Mouse (Mus musculus) spleen, postnatal 0 days (tissue): Measurements from ENCODE around the gene Prkg1. TPM values are rescaled to one million over a fixed set of nuclear protein-coding genes. Genes with fewer than 3 reads are reported as not detected.

ENCODE experiments used
- polyA plus RNA-seq: library from polyadenylated mRNA; unstranded; fragments of >200 nt; fragmentation: Nextera tagmentation; extraction: Ambion mirVana; gene quantifications from 2 replicates; pipeline ENCODE4 v1.2.1, GENCODE M21; 2015

The Prkg1 gene
- polyA plus RNA-seq, result 1.2 and 1.3 TPM in 2 replicates

DNA sequence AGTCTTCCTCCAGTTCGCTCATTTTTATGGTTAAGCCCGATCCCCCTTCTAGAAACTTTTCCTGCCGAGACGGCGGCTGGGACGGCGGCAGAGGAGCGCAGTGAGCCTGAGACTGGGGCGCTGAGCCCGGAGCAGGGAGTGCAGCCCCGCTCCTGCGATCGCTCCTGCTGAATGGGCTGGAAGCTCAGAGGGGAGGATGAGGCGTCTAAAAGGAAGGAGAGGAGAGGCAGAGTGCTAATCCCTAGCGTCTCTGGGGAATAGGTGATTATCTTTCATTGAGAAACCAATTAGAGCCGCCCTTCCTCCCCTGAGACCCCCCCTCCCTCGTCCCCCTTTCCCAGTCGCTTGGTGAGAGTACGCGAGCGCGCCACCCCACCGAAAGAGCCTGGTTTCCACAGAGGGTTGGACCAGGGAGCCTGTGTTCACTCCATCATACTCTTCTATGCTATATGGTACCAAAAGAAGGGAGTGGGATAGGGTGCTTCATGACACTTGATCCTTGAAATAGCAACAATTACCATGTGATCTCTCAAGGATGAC is at the start of gene Prkg1:
Prkg1 (minus strand) TSS at position 233 of the 540 bp plus-strand sequence.

DNA sequence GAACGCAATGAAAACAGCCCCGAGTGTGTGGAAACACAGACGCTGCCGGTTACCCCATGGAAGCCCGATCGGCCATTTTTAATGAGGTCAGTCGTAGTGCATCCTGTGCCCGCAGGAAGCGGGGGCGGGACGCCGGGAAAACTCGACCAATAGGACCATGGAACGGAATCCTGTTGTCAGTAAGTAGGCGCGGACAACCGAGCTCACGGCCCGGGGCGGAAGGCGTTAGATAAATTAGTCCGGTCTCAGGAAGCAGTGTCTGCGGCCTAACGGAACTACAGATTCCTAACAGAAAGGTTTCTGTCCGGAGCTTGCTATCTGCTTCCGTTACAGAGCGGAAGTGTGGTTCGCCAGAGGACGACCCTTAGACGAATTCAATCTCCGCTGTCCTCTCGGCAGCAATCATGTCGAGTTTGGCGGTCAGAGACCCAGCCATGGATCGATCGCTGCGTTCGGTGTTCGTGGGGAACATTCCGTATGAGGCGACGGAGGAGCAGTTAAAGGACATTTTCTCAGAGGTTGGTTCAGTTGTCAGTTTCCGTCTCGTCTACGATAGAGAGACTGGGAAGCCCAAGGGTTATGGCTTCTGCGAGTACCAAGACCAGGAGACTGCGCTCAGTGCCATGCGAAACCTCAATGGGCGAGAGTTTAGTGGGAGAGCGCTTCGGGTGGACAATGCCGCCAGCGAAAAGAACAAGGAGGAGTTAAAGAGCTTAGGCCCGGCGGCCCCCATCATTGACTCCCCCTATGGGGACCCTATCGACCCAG is 682.0 kb downstream of the Prkg1 start, which contains the start of gene Cstf2t:
Cstf2t (plus strand) TSS at position 176 of the 768 bp plus-strand sequence.

DNA sequence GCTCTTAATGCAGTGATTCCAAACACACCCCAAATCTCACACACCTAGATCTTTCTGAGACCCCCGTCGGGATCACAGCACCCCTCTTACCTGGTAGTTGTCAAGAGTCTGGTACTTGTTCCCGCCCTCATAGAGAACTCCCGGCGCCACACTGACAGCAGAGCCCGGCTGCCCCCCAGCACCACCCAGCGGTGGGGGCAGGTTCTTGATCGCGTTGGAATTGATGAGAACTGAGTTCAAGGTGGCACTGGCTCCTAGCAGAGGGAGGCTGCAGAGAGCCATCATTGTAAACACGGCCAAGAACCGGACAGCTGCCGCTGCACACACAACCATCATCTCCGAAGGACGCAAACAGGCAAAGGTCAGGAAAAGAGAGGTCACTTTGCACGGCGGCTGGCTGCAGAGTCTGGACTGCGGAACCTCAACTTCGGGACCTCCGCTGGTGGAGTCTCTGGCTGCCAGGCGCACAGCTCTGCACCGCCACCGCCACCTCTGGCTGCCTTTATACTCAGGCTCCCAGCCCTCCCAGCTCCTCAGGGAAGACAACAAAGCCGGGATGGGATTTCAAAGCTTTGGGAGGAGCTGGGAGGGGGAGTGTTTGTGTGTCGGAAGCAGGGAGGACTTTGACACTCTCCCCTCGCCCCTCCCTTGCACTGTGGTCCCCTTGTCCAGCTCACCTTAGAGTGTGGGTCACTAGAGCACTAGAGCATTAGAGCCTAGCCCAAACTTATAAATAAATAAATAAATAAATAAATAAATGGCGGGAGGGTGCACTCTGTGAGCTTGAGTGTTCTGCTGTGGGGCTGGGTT is 1215.6 kb downstream of the Prkg1 start, which contains the start of gene Dkk1:
Dkk1 (minus strand) TSS at position 622 of the 810 bp plus-strand sequence.

Other genes starting within 250 kb of the Prkg1 start
- 0.04 TPM in 1 of 2 replicates, not detected in the other for gene A1cf, start 103.7 kb upstream of the Prkg1 start, polyA plus RNA-seq